Mouse (Mus musculus) spleen, adult 18-20 months (tissue): ENCODE data around the gene Akap17b.

ENCODE experiments used
- DNase-seq, 2 experiments: peaks; one replicate each; pipeline ENCODE4 v3.0.0; 2022; ENCODE audit warnings: mixed read lengths in 2 of 2

Akap17b gene

GRCm38 (mm10) chrX:36586629-36587303, 58.4 kb downstream of the Akap17b start:
- no peak for DNase-seq

- DNase-seq, result no peak
These were observed 83.1 kb downstream of the Akap17b start for GRCm38 (mm10) chrX:36562079-36562478.

GRCm38 (mm10) chrX:36561650-36562049, 83.5 kb downstream of the Akap17b start:
- DNase-seq, result peak; percentile 29 to 66

- DNase-seq, result no peak
These were observed 85.0 kb downstream of the Akap17b start for GRCm38 (mm10) chrX:36560170-36560569.
